Mouse (Mus musculus) stomach, postnatal 0 days (tissue): ENCODE measurements around the gene Dda1.

ENCODE experiments used
- CTCF ChIP-seq: IDR thresholded peaks from 2 replicates; pipeline ENCODE4 v1.5.1; 2016; ENCODE audit warnings: antibody characterized with exemption, low read depth, mild to moderate bottlenecking, moderate library complexity
- EP300 ChIP-seq: optimal IDR thresholded peaks from 2 replicates; pipeline ENCODE3; 2016; ENCODE audit warnings: antibody characterized with exemption

DNA sequence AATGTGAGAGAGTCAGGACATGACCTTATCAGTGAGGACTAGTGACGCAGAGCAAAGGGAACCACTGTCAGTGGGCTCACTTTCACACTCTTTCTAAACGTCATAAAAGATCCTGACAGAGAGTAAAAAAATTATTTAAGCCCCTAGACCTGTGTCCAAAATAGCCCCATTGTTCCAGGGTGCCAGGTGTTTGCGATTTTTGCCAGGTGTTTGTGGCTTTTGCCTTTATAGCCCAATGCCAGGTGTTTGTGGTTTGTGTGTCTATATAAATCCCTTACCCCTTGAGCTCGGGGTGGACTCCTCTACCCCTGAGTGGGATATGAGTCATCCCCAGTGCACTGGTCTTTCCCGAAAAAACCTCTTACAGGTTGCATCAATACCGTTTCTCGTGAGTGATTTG, 23.9 kb upstream of the Dda1 start:
- TF ChIP-seq EP300, result no peak
- no peak for TF ChIP-seq CTCF
